Mouse (Mus musculus): ENCODE data around the gene Cct5.

The Cct5 gene

DNA sequence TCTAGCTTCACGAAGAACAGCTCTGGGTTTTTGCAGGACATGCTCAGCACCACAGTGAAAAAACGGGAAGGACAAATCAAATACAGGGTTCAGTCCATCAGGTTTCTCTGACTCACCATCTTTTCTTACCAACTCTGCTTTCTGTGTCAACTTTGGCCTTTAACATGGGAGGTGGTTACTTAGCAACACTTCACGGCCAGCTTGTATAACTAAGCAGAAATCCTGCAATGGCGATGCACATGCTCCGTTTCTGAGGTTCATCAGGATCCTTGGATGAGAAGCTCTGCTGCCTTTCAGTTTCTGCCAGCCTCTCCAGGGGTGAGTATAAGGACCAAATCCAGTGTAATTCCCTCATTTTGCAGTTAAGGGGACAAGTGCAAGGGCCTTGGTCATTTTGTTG is 36.4 kb downstream of the Cct5 start, which contains the start of gene Cmbl:
Gene Cmbl, plus strand, starts transcription at position 206 of the 400 bp plus-strand sequence.
- DNase-seq (ENCODE audit: low read depth, low spot score): no peak

DNA sequence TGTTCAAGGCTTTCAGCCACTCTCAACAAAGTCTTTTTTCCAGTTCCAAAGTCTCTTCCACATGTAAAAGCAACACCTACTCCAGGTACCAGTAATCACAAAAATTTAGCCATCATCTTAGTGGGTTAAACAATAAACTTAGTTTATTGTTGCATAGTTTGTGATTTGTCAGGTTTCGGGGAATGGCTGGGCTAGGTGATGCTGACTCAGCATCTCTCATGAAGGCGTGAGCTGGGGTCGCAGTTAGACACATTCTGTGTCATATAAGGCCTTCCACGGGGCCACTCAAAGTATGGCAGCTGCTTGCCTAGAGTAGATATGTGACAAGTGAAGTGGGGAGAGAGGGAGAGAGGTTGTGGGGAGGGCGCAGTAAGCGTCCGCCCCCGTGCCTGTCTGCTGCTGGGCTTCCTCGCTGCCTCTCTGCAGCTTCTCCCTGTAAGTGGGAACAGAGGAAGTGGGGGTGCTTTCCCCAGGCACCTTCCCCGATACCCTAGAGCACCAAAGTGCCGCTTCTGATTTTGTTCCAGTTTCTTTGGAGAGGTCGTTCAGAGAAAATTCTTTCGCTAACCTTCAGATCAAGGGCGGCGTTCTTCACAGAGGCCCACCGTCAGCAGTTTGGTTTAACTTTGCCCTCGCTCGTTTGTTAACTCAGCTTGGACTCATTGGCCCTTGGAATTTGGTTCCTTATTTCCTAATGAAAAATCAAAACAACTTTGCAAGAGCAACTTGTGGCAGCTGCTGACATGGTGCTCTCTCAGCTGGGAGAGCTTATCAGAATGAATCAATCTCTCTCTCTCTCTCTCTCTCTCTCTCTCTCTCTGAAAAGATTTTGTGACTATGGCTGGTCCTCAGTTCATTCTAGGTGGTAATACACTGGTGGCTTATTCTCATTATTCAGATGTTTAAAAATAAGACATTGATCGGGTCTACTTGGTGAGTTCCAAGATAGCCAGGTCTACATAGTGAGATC is 37.7 kb downstream of the Cct5 start:
- no peak for DNase-seq (ENCODE audit: low read depth, low spot score)

DNA sequence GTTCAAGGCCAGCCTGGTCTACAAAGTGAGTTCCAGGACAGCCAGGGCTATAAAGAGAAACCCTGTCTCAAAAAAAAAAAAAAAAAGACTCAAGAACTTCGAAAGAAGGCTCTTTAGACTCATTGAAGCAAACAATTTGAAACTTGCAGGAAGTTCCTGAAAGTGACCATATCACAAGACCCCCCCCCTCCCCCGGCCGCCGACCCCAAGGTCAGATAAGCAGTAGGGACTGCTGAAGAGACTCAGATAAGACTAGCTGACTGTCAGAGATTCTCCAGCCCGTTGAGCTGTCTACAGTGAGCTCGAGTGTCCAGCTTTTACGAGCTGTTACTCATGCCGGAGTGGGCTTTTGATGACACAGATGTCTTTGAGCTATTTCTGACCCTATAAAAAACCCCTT is 38.8 kb downstream of the Cct5 start:
- DNase-seq (ENCODE audit: low read depth, low spot score): no peak

DNA sequence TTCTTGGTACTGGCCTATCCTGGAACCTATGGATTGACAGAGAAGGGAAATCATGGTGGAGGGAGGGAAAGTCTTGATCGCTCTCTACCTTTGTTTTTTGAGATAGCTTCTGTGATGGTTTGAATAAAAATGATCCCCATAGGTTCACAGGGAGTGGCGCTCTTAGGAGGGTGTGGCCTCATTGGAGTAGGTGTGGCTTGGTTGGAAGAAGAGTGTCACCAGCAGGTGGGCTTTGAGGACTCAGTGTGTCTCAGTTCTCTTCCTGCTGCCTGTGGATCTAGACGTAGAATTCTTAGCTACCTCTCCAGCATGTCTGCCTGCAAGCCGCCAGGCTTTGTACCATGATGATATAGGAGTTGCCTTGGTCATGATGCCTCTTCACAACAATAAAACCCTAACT is 39.6 kb downstream of the Cct5 start:
- DNase-seq (ENCODE audit: low read depth, low spot score): no peak

DNA sequence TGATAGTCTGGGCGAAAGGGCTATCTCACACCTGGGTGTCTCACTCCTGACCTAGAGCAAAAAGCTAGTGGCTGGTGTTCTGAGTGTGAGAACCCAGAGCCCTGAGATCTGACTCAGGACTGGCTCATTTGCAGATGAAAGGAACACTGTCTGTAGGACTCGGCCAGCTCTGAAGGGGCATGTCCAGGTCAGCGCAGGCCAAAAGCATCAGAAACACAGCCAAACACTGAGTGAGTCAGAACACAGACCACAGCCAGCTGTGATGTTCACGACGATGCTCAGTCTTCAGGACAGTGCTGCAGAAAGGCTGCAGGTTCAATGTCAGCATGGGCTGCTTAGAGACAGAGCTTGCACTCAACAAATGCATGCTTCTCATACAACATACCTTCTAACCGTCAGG is 40.2 kb downstream of the Cct5 start:
- DNase-seq (ENCODE audit: low read depth, low spot score): peak; percentile 89

DNA sequence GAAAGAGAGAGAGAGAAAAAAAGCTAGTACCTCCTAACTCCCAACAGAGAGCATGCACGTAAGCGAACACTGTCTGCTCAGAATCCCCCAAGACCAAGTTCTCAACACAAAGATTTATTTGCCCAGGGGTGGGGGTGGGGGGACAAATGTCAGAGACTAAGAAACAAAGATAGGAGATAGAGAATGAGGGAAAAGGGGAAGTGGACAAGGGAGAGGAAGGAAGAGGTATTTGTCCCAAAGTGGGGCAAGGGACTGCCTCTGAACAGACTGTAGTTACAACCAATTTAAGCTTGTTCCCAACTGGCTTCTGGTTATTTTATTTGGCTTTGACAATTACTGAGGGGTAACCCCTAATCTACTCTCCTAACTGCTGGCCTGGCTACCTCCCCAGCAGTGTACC is 46.7 kb downstream of the Cct5 start:
- no peak for DNase-seq (ENCODE audit: low read depth, low spot score)

DNA sequence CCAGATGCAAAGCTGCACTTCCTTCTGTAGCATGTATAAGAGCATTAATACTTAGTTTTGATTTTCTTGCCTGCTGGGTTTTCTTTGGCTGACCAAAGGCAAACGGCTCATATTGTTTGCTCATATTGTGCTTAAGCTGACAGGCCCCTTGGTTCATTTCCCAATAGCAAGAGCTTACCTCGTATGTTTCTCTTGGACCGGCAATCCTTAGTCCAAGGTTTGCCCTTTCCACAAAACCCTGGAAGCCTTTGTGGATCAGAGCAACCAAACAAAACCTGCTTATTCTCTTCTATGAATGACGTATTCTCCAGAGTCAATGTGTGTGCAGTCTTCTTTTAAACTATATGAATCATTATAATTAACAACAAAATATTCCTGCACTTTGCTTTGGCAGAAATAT is 51.2 kb downstream of the Cct5 start:
- no peak for DNase-seq (ENCODE audit: low read depth, low spot score)

DNA sequence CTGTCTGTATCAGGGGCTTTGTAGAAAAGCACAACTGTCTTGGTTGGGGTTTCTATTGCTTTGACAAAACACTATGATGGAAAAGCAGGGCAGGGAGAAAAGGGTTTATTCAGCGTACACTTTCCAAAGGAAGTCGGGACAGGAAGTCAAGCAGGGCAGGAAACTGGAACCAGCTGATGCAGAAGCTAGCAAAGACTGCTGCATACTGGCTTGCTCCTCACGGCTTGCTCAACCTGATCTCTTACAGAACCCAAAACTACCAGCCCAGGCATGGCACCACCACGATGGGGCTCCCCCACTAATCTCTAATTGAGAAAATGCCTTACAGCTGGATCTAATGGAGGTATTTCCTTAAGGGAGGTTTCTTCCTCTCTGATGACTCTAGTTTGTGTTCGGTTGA is 54.2 kb downstream of the Cct5 start:
- DNase-seq (ENCODE audit: low read depth, low spot score): no peak

DNA sequence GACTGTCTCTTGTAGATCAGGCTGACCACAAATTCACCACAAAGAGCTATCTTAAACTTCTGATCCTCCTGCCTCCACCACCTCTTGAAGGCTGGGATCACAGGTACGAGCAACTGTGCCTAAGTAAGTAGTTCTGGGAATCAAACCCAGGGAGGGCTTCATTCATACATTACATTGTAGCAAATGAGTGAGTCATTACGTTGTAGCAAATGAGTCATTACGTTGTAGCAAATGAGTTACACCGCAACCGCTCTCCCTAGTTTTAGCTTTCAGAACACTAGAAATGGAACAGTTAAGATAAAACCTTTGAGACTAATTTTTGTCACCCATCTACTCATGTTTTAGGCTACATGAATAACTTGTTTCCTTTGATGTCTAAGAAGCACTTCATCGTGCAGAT is 55.3 kb downstream of the Cct5 start:
- DNase-seq (ENCODE audit: low read depth, low spot score): no peak

DNA sequence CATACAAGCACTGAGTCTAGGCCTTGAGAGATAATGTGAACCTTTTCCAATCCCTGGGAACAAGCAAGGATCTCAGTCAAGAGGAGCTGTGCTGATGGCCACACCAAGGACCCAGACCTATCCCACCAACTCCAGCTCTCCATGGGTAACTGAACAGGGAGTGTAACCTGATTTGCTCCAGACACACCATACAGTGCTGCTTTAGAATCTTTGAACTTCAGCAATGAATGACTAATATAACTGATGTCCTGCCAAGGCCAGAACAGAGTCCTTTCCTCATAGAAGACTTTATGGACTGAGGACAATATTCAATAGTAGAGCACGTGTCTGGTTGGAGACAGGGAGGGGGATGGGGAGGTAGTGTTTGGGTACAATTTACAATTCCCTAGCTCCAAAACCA is 56.5 kb downstream of the Cct5 start:
- no peak for DNase-seq (ENCODE audit: low read depth, low spot score)

DNA sequence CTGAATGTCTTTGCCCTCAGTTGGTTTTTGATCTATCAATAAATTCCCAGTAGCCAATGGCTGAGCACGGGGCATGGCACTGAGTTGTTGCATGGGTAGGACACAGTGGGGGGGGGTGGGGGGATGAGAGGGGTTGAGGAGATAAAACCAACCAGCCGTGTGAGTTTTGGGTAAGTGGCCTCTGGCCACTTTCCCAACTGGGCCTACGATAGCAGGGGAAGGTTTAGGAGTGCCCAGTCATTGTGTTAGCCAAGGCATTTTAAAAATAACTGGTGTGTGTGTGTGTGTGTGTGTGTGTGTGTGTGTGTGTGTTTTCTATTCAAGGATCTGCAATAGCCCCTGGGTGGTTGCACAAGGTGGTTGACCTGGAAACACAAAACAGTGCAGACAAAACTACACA is 58.4 kb downstream of the Cct5 start:
- DNase-seq (ENCODE audit: low read depth, low spot score): no peak

DNA sequence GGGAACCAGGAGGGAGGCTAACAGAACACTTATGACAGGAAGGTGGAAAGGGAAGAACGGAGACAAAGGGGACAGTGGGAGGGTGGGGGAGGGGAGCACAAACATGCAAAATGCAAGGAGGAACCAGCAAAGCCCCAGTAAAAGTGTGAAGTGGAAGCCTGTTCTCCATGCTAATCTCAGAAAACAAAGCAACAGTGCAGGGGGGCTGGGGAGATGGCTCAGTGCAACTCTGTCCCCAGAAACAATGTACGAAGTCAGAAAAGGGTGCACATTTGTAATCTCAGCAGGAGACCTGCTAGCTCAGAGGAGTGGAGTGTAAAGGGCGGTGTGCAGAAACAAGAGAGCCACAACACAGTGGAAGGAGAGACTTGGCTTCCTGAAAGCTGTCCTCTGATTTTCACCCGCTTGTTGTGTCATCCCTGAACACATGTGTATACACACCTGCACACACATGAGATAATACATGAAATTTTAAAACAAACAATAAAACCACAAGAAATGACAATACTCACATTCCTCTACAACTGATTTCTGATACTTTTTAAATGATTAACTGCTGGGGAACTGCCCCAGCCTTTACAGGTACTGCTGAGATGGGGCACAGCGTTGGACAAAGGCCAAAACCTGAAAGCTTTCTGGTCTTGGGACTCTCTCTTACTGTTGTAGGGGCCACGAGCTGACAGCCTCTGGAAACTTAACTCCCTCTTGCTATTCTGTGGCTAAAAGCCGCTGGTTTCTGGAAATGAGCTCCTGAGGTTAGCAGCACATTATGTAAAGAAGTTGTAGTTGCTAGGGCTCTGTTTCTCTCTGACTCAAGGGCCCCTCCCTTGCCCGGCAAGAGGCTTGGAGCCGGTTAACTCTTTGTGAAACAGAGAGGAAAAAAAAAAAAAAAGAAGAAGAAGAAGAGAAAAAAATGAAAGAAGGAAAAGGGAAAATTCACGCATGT is 59.3 kb downstream of the Cct5 start:
- no peak for DNase-seq (ENCODE audit: low read depth, low spot score)
